Mouse (Mus musculus): Measurements from ENCODE around the gene Ppm1e. TPM values are rescaled to one million over a fixed set of nuclear protein-coding genes. Genes with fewer than 3 reads are reported as not detected.

Gene Ppm1e
- polyA plus RNA-seq, 1 experiment from 2014 or later: 3.8 TPM

GRCm38 (mm10) chr11:87240833-87241215 is 118.0 kb downstream of the Ppm1e start:
- H3K27me3 ChIP-seq (replicated peaks; ENCODE audit: control insufficient read depth, insufficient read depth, low read length): no peaks in the 10 kb centered on the region
- ATAC-seq (replicated peaks; ENCODE audit: low FRiP score, low TSS enrichment, low read depth) (no peak), DNase-seq (ENCODE audit: low spot score) (no peak)
- H3K9ac ChIP-seq (ENCODE audit: low read length): no peak overlapping the region
- no peak overlapping the region for H3K4me3 ChIP-seq (ENCODE audit: low read depth, low read length)
- 54% methylated on average over 4 of the region's 4 CpGs for WGBS
- H3K36me3 ChIP-seq (ENCODE audit: control insufficient read depth, insufficient read depth, low read length): no peaks in the 10 kb centered on the region
- H3K4me1 ChIP-seq (replicated peaks; ENCODE audit: control insufficient read depth, insufficient read depth, low read length): peaks cover 11% of the 10 kb centered on the region; the same call in 1 of the 2 replicates
- H3K27ac ChIP-seq (ENCODE audit: low read depth): no peak overlapping the region
- H3K4me2 ChIP-seq (ENCODE audit: low read length): no peak overlapping the region
- H3K9me3 ChIP-seq (ENCODE audit: control insufficient read depth, low read length): no peaks in the 10 kb centered on the region

GRCm38 (mm10) chr11:87240141-87240832 is 118.5 kb downstream of the Ppm1e start:
- Histone ChIP-seq H3K9me3 (ENCODE audit: control insufficient read depth, low read length) (no peaks in the 10 kb centered on the region), H3K27ac (ENCODE audit: low read depth) (no peak overlapping the region), H3K9ac (ENCODE audit: low read length) (no peak overlapping the region), H3K4me1 (replicated peaks; ENCODE audit: control insufficient read depth, insufficient read depth, low read length) (peaks cover 5% of the 10 kb centered on the region; the same call in 1 of the 2 replicates), H3K4me3 (ENCODE audit: low read depth, low read length) (no peak overlapping the region), H3K27me3 (replicated peaks; ENCODE audit: control insufficient read depth, insufficient read depth, low read length) (no peaks in the 10 kb centered on the region), H3K4me2 (ENCODE audit: low read length) (no peak overlapping the region), H3K36me3 (ENCODE audit: control insufficient read depth, insufficient read depth, low read length) (no peaks in the 10 kb centered on the region)
- ATAC-seq (replicated peaks; ENCODE audit: low FRiP score, low TSS enrichment, low read depth) (no peak), DNase-seq (ENCODE audit: low spot score) (no peak)
- WGBS: 54% methylated on average over 15 of the region's 15 CpGs

- Histone ChIP-seq H3K36me3 (ENCODE audit: control insufficient read depth, insufficient read depth, low read length) (0 out of 2 replicates have a peak, but pooled peaks cover 6% of the 10 kb centered on the region), H3K4me3 (ENCODE audit: low read depth, low read length) (no peak overlapping the region), H3K27ac (ENCODE audit: low read depth) (no peak overlapping the region), H3K4me2 (ENCODE audit: low read length) (no peak overlapping the region), H3K4me1 (replicated peaks; ENCODE audit: control insufficient read depth, insufficient read depth, low read length) (peaks cover 4% of the 10 kb centered on the region; the same call in 1 of the 2 replicates), H3K9me3 (ENCODE audit: control insufficient read depth, low read length) (no peaks in the 10 kb centered on the region), H3K27me3 (replicated peaks; ENCODE audit: control insufficient read depth, insufficient read depth, low read length) (no peaks in the 10 kb centered on the region), H3K9ac (ENCODE audit: low read length) (no peak overlapping the region)
- DNase-seq (ENCODE audit: low spot score) (no peak), ATAC-seq (replicated peaks; ENCODE audit: low FRiP score, low TSS enrichment, low read depth) (no peak)
- 88% methylated on average over 7 of the region's 7 CpGs for WGBS
Measured at GRCm38 (mm10) chr11:87238891-87239530, 119.8 kb downstream of the Ppm1e start.

- Histone ChIP-seq H3K4me1 (replicated peaks; ENCODE audit: control insufficient read depth, insufficient read depth, low read length) (peaks cover under 1% of the 10 kb centered on the region; the same call in 1 of the 2 replicates), H3K9me3 (ENCODE audit: control insufficient read depth, low read length) (no peaks in the 10 kb centered on the region), H3K4me2 (ENCODE audit: low read length) (no peak overlapping the region), H3K27me3 (replicated peaks; ENCODE audit: control insufficient read depth, insufficient read depth, low read length) (no peaks in the 10 kb centered on the region), H3K4me3 (ENCODE audit: low read depth, low read length) (no peak overlapping the region), H3K27ac (ENCODE audit: low read depth) (no peak overlapping the region), H3K36me3 (ENCODE audit: control insufficient read depth, insufficient read depth, low read length) (peaks cover 13% of the 10 kb centered on the region; the same call in 1 of the 2 replicates), H3K9ac (ENCODE audit: low read length) (no peak overlapping the region)
- ATAC-seq (replicated peaks; ENCODE audit: low FRiP score, low TSS enrichment, low read depth) (no peak), DNase-seq (ENCODE audit: low spot score) (no peak)
- 72% methylated on average over 5 of the region's 5 CpGs for WGBS
Measured at GRCm38 (mm10) chr11:87235486-87235872, 123.3 kb downstream of the Ppm1e start.

- Histone ChIP-seq H3K9me3 (ENCODE audit: control insufficient read depth, low read length) (no peaks in the 10 kb centered on the region), H3K27me3 (replicated peaks; ENCODE audit: control insufficient read depth, insufficient read depth, low read length) (no peaks in the 10 kb centered on the region), H3K36me3 (ENCODE audit: control insufficient read depth, insufficient read depth, low read length) (peaks cover 13% of the 10 kb centered on the region; the same call in 1 of the 2 replicates), H3K4me2 (ENCODE audit: low read length) (no peak overlapping the region), H3K4me1 (replicated peaks; ENCODE audit: control insufficient read depth, insufficient read depth, low read length) (no peaks in the 10 kb centered on the region), H3K4me3 (ENCODE audit: low read depth, low read length) (no peak overlapping the region), H3K27ac (ENCODE audit: low read depth) (no peak overlapping the region), H3K9ac (ENCODE audit: low read length) (no peak overlapping the region)
- DNase-seq (ENCODE audit: low spot score): no peak
- ATAC-seq (replicated peaks; ENCODE audit: low FRiP score, low TSS enrichment, low read depth): no peak
- 87% methylated on average over 12 of the region's 12 CpGs for WGBS
Measured at GRCm38 (mm10) chr11:87234743-87235485, 123.9 kb downstream of the Ppm1e start.

GRCm38 (mm10) chr11:87233377-87233776 is 125.4 kb downstream of the Ppm1e start:
- Histone ChIP-seq H3K4me1 (replicated peaks; ENCODE audit: control insufficient read depth, insufficient read depth, low read length) (no peaks in the 10 kb centered on the region), H3K9ac (ENCODE audit: low read length) (no peak overlapping the region), H3K4me3 (ENCODE audit: low read depth, low read length) (no peak overlapping the region), H3K4me2 (ENCODE audit: low read length) (no peak overlapping the region), H3K9me3 (ENCODE audit: control insufficient read depth, low read length) (no peaks in the 10 kb centered on the region), H3K36me3 (ENCODE audit: control insufficient read depth, insufficient read depth, low read length) (peaks cover 13% of the 10 kb centered on the region; the same call in 1 of the 2 replicates), H3K27ac (ENCODE audit: low read depth) (no peak overlapping the region), H3K27me3 (replicated peaks; ENCODE audit: control insufficient read depth, insufficient read depth, low read length) (no peaks in the 10 kb centered on the region)
- DNase-seq (ENCODE audit: low spot score) (no peak), ATAC-seq (replicated peaks; ENCODE audit: low FRiP score, low TSS enrichment, low read depth) (no peak)
- 88% methylated on average over 5 of the region's 5 CpGs for WGBS

- ATAC-seq (replicated peaks; ENCODE audit: low FRiP score, low TSS enrichment, low read depth) (no peak), DNase-seq (ENCODE audit: low spot score) (no peak)
- Histone ChIP-seq H3K27me3 (replicated peaks; ENCODE audit: control insufficient read depth, insufficient read depth, low read length) (no peaks in the 10 kb centered on the region), H3K36me3 (ENCODE audit: control insufficient read depth, insufficient read depth, low read length) (peaks cover 7% of the 10 kb centered on the region; the same call in 1 of the 2 replicates), H3K9ac (ENCODE audit: low read length) (no peak overlapping the region), H3K9me3 (ENCODE audit: control insufficient read depth, low read length) (no peaks in the 10 kb centered on the region), H3K4me1 (replicated peaks; ENCODE audit: control insufficient read depth, insufficient read depth, low read length) (no peaks in the 10 kb centered on the region), H3K27ac (ENCODE audit: low read depth) (no peak overlapping the region), H3K4me2 (ENCODE audit: low read length) (no peak overlapping the region), H3K4me3 (ENCODE audit: low read depth, low read length) (no peak overlapping the region)
- WGBS: 77% methylated on average over 5 of the region's 5 CpGs
Measured at GRCm38 (mm10) chr11:87227056-87227455, 131.8 kb downstream of the Ppm1e start.

GRCm38 (mm10) chr11:87222686-87223085 is 136.1 kb downstream of the Ppm1e start:
- Histone ChIP-seq H3K27ac (ENCODE audit: low read depth) (no peak overlapping the region), H3K4me2 (ENCODE audit: low read length) (no peak overlapping the region), H3K4me3 (ENCODE audit: low read depth, low read length) (no peak overlapping the region), H3K4me1 (replicated peaks; ENCODE audit: control insufficient read depth, insufficient read depth, low read length) (peaks cover 3% of the 10 kb centered on the region; the same call in 1 of the 2 replicates), H3K9me3 (ENCODE audit: control insufficient read depth, low read length) (no peaks in the 10 kb centered on the region), H3K36me3 (ENCODE audit: control insufficient read depth, insufficient read depth, low read length) (peaks cover 26% of the 10 kb centered on the region; the same call in 1 of the 2 replicates), H3K9ac (ENCODE audit: low read length) (no peak overlapping the region), H3K27me3 (replicated peaks; ENCODE audit: control insufficient read depth, insufficient read depth, low read length) (no peaks in the 10 kb centered on the region)
- DNase-seq (ENCODE audit: low spot score) (no peak), ATAC-seq (replicated peaks; ENCODE audit: low FRiP score, low TSS enrichment, low read depth) (no peak)
- WGBS: 75% methylated on average over 3 of the region's 3 CpGs

All from intestine, embryonic 14.5 days (tissue).